Mouse (Mus musculus) kidney, adult 2 months (tissue): ENCODE results near the gene Metap2. TPM values are rescaled to one million over a fixed set of nuclear protein-coding genes. Genes with fewer than 3 reads are reported as not detected.

ENCODE experiments used
- DNase-seq: peaks from one replicate; pipeline ENCODE4 v3.0.0; 2021
- H3K27ac ChIP-seq: fragments of 200-500 bp; 2 replicates; pipeline ENCODE4 v1.5.1; 2012; ENCODE audit warnings: low read depth, low read length, control low read depth, inconsistent platforms; ENCODE audit not compliant: insufficient read depth
- H3K27me3 ChIP-seq: fragments of 200-500 bp; replicated peaks from 2 replicates; pipeline ENCODE4 v1.6.1; 2012; ENCODE audit warnings: mild to moderate bottlenecking, moderate library complexity, low read length, inconsistent platforms; ENCODE audit not compliant: control insufficient read depth, insufficient read depth
- H3K36me3 ChIP-seq: fragments of 200-500 bp; 2 replicates; pipeline ENCODE4 v1.6.1; 2012; ENCODE audit warnings: mild to moderate bottlenecking, moderate library complexity, low read length, inconsistent platforms; ENCODE audit not compliant: control insufficient read depth, insufficient read depth
- H3K4me1 ChIP-seq: fragments of 200-500 bp; 2 replicates; pipeline ENCODE4 v1.6.1; 2011; ENCODE audit warnings: low read length; ENCODE audit not compliant: control insufficient read depth, insufficient read depth
- H3K4me3 ChIP-seq: fragments of 200-500 bp; 2 replicates; pipeline ENCODE4 v1.5.1; 2011; ENCODE audit warnings: mild to moderate bottlenecking, low read depth, low read length, control low read depth; ENCODE audit not compliant: insufficient read depth
- CTCF ChIP-seq: fragments of 200-500 bp; conservative IDR thresholded peaks from 2 replicates; pipeline ENCODE4 v1.5.1; 2011; ENCODE audit warnings: low read depth, mild to moderate bottlenecking, control low read depth, low read length, moderate library complexity, mixed read lengths; ENCODE audit not compliant: insufficient read depth, insufficient read length
- POLR2A ChIP-seq: fragments of 200-500 bp; IDR thresholded peaks from one replicate; pipeline ENCODE4 v1.6.1; 2011; ENCODE audit warnings: low read depth, low read length, control low read depth
- WGBS: fragments of 180-500 bp; shearing (Covaris S2); methylation state at CpG from one replicate; pipeline ENCODE4 v1.1.7; 2018; 5-methylcytosine and 5-hydroxymethylcytosine counted together
- polyA plus RNA-seq: library from polyadenylated mRNA; depleted of rRNA; stranded (reverse); fragments of >200 nt; gene quantifications from 2 replicates; pipeline ENCODE4 v1.2.3, GENCODE M21; 2012

Gene Metap2
- polyA plus RNA-seq, 1 experiment: 47.3 TPM

- H3K36me3 ChIP-seq: peaks cover 2% of the 10 kb centered on the region
- peak overlapping the region; percentile 88 for H3K4me3 ChIP-seq
- no peak for DNase-seq
- no peak overlapping the region for H3K27ac ChIP-seq
- peaks cover 3% of the 10 kb centered on the region; the same call in 1 of the 2 replicates for H3K4me1 ChIP-seq
- TF ChIP-seq CTCF (no peak), POLR2A (no peak)
- H3K27me3 ChIP-seq: no peaks in the 10 kb centered on the region
- WGBS: 10% methylated on average over 10 of the region's 10 CpGs
These were observed 8.3 kb downstream of the Metap2 start for GRCm38 (mm10) chr10:93888590-93888934.

GRCm38 (mm10) chr10:93885839-93886477 is 10.9 kb downstream of the Metap2 start:
- 81% methylated on average over 14 of the region's 14 CpGs for WGBS
- no peak for DNase-seq
- H3K4me1 ChIP-seq: peaks cover 3% of the 10 kb centered on the region; the same call in 1 of the 2 replicates
- TF ChIP-seq POLR2A (no peak), CTCF (no peak)
- H3K36me3 ChIP-seq: peaks cover 2% of the 10 kb centered on the region
- no peaks in the 10 kb centered on the region for H3K27me3 ChIP-seq
- H3K27ac ChIP-seq: no peak overlapping the region
- no peak overlapping the region for H3K4me3 ChIP-seq

GRCm38 (mm10) chr10:93882738-93883364 is 14.0 kb downstream of the Metap2 start:
- Histone ChIP-seq H3K4me1 (no peaks in the 10 kb centered on the region), H3K27me3 (no peaks in the 10 kb centered on the region), H3K4me3 (no peak overlapping the region), H3K27ac (no peak overlapping the region), H3K36me3 (peaks cover 2% of the 10 kb centered on the region)
- WGBS: 79% methylated on average over 8 of the region's 8 CpGs
- no peak for DNase-seq
- TF ChIP-seq CTCF: no peak
- no peak for TF ChIP-seq POLR2A

GRCm38 (mm10) chr10:93881918-93882317 is 15.0 kb downstream of the Metap2 start:
- H3K4me3 ChIP-seq: no peak overlapping the region
- H3K4me1 ChIP-seq: no peaks in the 10 kb centered on the region
- H3K36me3 ChIP-seq: peaks cover 2% of the 10 kb centered on the region
- no peak for DNase-seq
- no peaks in the 10 kb centered on the region for H3K27me3 ChIP-seq
- H3K27ac ChIP-seq: no peak overlapping the region
- TF ChIP-seq CTCF (no peak), POLR2A (no peak)

GRCm38 (mm10) chr10:93878732-93879131 is 18.2 kb downstream of the Metap2 start:
- 98% methylated on average over 4 of the region's 4 CpGs for WGBS
- Histone ChIP-seq H3K36me3 (no peaks in the 10 kb centered on the region), H3K4me1 (no peaks in the 10 kb centered on the region), H3K4me3 (no peak overlapping the region), H3K27me3 (no peaks in the 10 kb centered on the region), H3K27ac (no peak overlapping the region)
- TF ChIP-seq POLR2A: no peak
- no peak for TF ChIP-seq CTCF
- DNase-seq: no peak

GRCm38 (mm10) chr10:93876772-93877171 is 20.1 kb downstream of the Metap2 start:
- TF ChIP-seq POLR2A (no peak), CTCF (no peak)
- Histone ChIP-seq H3K4me1 (no peaks in the 10 kb centered on the region), H3K27me3 (no peaks in the 10 kb centered on the region), H3K36me3 (0 out of 2 replicates have a peak, but pooled peaks cover 2% of the 10 kb centered on the region), H3K4me3 (no peak overlapping the region), H3K27ac (no peak overlapping the region)
- WGBS: 84% methylated on average over 1 of the region's 1 CpGs
- no peak for DNase-seq

- DNase-seq: no peak
- WGBS: 85% methylated on average over 4 of the region's 4 CpGs
These were observed 28.0 kb downstream of the Metap2 start for GRCm38 (mm10) chr10:93868886-93869285.

More at GRCm38 (mm10) chr10:93868886-93869285, 28.0 kb downstream of the Metap2 start:
- Histone ChIP-seq H3K27ac (no peak overlapping the region), H3K27me3 (no peaks in the 10 kb centered on the region), H3K36me3 (peaks cover 10% of the 10 kb centered on the region), H3K4me3 (no peak overlapping the region), H3K4me1 (no peaks in the 10 kb centered on the region)
- no peak for TF ChIP-seq POLR2A
- TF ChIP-seq CTCF: no peak
